Mouse (Mus musculus): Measurements from ENCODE around the gene Eps8. TPM values are rescaled to one million over a fixed set of nuclear protein-coding genes. Genes with fewer than 3 reads are reported as not detected.

The Eps8 gene
- polyA plus RNA-seq, 1 experiment from 2014 or later = 61.3 TPM

DNA sequence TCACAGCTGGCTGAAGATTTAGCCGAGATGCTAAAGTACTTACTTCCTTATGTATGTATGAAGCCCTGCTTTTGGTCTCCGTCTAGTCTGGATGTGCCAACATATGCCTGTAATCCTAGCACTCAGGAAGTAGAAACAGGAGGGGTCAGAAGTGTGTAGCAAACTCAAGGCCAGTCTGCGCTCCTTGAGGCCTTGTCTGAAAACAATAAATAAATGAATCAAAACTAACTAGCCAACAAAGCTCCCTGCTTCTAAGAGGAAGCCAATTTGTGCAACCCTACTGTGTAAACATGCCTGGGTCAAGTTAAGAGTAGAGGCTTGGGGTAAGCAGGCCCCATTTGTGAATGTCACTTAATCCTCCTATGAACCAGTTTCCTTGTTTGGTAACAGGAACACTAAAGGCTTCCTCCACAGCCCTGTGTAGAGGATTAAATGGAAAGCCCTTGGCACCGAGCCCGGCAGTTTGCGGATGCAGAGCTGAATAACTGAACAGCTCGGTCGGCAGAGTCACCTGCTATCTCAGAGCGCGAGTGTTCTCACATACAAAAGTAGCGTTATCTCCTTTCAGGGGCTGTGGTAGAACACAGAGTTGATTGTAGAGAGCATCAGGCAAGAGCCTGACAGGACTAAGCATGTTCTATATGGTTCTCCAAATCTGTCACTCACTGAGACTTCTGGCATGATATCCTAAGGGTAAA is 183.6 kb downstream of the Eps8 start:
- Histone ChIP-seq H3K9ac (ENCODE audit: low read length) (no peak overlapping the region), H3K27ac (ENCODE audit: low read depth) (peak overlapping the region; percentile 79), H3K4me2 (ENCODE audit: low read length) (no peak overlapping the region), H3K36me3 (ENCODE audit: control insufficient read depth, insufficient read depth, low read length) (no peaks in the 10 kb centered on the region), H3K27me3 (replicated peaks; ENCODE audit: control insufficient read depth, insufficient read depth, low read length) (no peaks in the 10 kb centered on the region), H3K4me3 (ENCODE audit: low read depth, low read length) (no peak overlapping the region), H3K9me3 (ENCODE audit: control insufficient read depth, low read length) (0 out of 2 replicates have a peak, but pooled peaks cover 4% of the 10 kb centered on the region), H3K4me1 (replicated peaks; ENCODE audit: control insufficient read depth, insufficient read depth, low read length) (peaks cover 13% of the 10 kb centered on the region)
- WGBS = 27% methylated on average over 11 of the region's 11 CpGs
- DNase-seq (ENCODE audit: low spot score) (peak; percentile 80), ATAC-seq (replicated peaks; ENCODE audit: low FRiP score, low TSS enrichment, low read depth) (peak; percentile 71)

DNA sequence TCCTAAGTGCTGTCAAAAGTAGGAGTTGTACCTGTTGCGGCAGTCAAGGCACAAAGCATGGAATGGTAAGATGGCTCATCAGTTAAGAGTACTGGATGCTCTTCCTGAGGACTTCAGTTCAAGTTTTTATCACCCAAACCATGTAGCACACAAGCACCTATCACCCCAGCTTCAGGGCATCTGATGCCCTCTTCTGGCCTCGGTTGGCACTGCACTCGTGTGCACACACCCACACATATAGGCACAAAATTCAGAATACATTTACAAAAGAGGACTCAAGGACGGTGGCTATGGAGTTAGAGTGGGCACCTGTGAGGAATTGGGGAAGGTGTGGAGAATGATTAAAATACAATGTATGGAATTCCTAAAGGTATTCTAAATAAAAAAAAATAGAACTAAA is 185.1 kb downstream of the Eps8 start:
- H3K27ac ChIP-seq (ENCODE audit: low read depth) = no peak overlapping the region
- peaks cover 18% of the 10 kb centered on the region for H3K4me1 ChIP-seq (replicated peaks; ENCODE audit: control insufficient read depth, insufficient read depth, low read length)
- no peak for ATAC-seq (replicated peaks; ENCODE audit: low FRiP score, low TSS enrichment, low read depth)
- H3K4me3 ChIP-seq (ENCODE audit: low read depth, low read length) = no peak overlapping the region
- WGBS = 94% methylated on average over 4 of the region's 4 CpGs
- no peaks in the 10 kb centered on the region for H3K27me3 ChIP-seq (replicated peaks; ENCODE audit: control insufficient read depth, insufficient read depth, low read length)
- H3K9ac ChIP-seq (ENCODE audit: low read length) = no peak overlapping the region
- H3K36me3 ChIP-seq (ENCODE audit: control insufficient read depth, insufficient read depth, low read length) = no peaks in the 10 kb centered on the region
- DNase-seq (ENCODE audit: low spot score) = no peak
- no peak overlapping the region for H3K4me2 ChIP-seq (ENCODE audit: low read length)
- H3K9me3 ChIP-seq (ENCODE audit: control insufficient read depth, low read length) = no peaks in the 10 kb centered on the region

DNA sequence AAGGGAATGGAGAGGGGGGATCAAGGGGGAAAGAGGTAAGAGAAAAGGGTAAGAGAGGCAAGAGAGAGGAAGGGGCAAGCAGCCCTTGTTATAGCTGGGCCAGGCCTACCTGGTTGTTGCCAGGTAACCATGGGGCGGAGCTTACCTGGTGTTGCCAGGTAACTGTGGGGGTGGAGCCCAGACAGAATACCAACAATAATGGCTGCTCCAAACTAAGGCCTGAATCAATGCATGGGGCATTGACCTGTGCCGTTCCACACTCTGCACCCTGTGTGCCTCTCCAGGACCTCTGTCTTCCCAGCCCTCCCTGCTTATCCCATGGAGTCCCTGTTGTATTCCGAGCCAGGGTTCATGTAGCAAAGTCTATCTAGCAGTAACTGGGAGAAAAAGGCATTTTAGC is 187.0 kb downstream of the Eps8 start:
- no peak for DNase-seq (ENCODE audit: low spot score)
- Histone ChIP-seq H3K4me1 (replicated peaks; ENCODE audit: control insufficient read depth, insufficient read depth, low read length) (peaks cover 18% of the 10 kb centered on the region), H3K27ac (ENCODE audit: low read depth) (no peak overlapping the region), H3K9ac (ENCODE audit: low read length) (no peak overlapping the region), H3K27me3 (replicated peaks; ENCODE audit: control insufficient read depth, insufficient read depth, low read length) (no peaks in the 10 kb centered on the region), H3K4me3 (ENCODE audit: low read depth, low read length) (no peak overlapping the region), H3K36me3 (ENCODE audit: control insufficient read depth, insufficient read depth, low read length) (no peaks in the 10 kb centered on the region), H3K9me3 (ENCODE audit: control insufficient read depth, low read length) (no peaks in the 10 kb centered on the region), H3K4me2 (ENCODE audit: low read length) (no peak overlapping the region)
- ATAC-seq (replicated peaks; ENCODE audit: low FRiP score, low TSS enrichment, low read depth) = no peak
- WGBS = 81% methylated on average over 3 of the region's 3 CpGs

DNA sequence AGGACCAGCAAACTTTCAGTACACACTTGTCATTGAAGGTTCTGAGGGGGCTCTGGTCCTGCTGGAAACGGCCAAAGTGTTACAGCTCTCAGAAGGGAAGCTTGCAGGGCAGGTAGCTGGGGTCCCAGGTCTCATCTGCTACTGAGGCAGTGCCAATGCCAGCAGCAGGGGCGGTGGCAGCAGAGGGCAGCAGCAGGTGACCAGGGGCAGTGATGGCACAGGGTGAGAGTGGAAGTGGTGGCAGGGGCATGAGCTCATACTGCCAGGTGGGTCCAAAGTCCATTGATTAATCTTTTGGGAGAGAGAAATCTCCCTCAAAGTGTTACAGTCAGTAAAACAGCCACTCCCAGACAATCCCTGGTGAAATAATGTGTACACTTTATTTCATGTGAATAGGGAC is 188.4 kb downstream of the Eps8 start:
- Histone ChIP-seq H3K9ac (ENCODE audit: low read length) (no peak overlapping the region), H3K4me2 (ENCODE audit: low read length) (no peak overlapping the region), H3K27ac (ENCODE audit: low read depth) (no peak overlapping the region), H3K4me1 (replicated peaks; ENCODE audit: control insufficient read depth, insufficient read depth, low read length) (peaks cover 14% of the 10 kb centered on the region), H3K27me3 (replicated peaks; ENCODE audit: control insufficient read depth, insufficient read depth, low read length) (no peaks in the 10 kb centered on the region), H3K9me3 (ENCODE audit: control insufficient read depth, low read length) (no peaks in the 10 kb centered on the region), H3K4me3 (ENCODE audit: low read depth, low read length) (no peak overlapping the region), H3K36me3 (ENCODE audit: control insufficient read depth, insufficient read depth, low read length) (no peaks in the 10 kb centered on the region)
- DNase-seq (ENCODE audit: low spot score) (no peak), ATAC-seq (replicated peaks; ENCODE audit: low FRiP score, low TSS enrichment, low read depth) (no peak; the same call in 1 of the 2 replicates)
- 80% methylated on average over 2 of the region's 2 CpGs for WGBS

DNA sequence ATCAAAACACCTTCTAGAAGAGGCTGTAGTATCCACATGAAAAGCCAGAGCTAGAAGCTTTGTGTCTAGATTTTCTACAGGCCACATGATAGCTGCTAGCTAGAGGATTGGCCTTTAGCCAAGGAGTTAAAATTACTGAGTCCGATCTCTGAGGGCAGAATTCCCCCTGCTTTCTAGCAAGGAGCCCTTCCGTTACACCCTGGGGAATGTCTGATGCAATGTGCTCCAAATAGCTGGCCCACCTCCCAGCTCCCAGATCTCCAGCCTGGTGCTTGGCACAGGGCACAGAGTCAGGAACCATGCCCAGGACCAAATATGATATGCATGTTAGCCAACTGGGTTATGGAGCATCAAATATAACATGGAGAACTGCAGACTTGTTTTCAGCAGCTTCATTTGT is 189.4 kb downstream of the Eps8 start:
- DNase-seq (ENCODE audit: low spot score) = no peak
- no peak overlapping the region for H3K4me3 ChIP-seq (ENCODE audit: low read depth, low read length)
- H3K4me1 ChIP-seq (replicated peaks; ENCODE audit: control insufficient read depth, insufficient read depth, low read length) = peaks cover 5% of the 10 kb centered on the region; the same call in 1 of the 2 replicates
- H3K9me3 ChIP-seq (ENCODE audit: control insufficient read depth, low read length) = no peaks in the 10 kb centered on the region
- WGBS = 30% methylated on average over 2 of the region's 2 CpGs
- no peaks in the 10 kb centered on the region for H3K36me3 ChIP-seq (ENCODE audit: control insufficient read depth, insufficient read depth, low read length)
- no peak overlapping the region for H3K9ac ChIP-seq (ENCODE audit: low read length)
- peak overlapping the region; percentile 34; the same call in 1 of the 2 replicates for H3K27ac ChIP-seq (ENCODE audit: low read depth)
- no peak for ATAC-seq (replicated peaks; ENCODE audit: low FRiP score, low TSS enrichment, low read depth)
- no peak overlapping the region for H3K4me2 ChIP-seq (ENCODE audit: low read length)
- H3K27me3 ChIP-seq (replicated peaks; ENCODE audit: control insufficient read depth, insufficient read depth, low read length) = no peaks in the 10 kb centered on the region

DNA sequence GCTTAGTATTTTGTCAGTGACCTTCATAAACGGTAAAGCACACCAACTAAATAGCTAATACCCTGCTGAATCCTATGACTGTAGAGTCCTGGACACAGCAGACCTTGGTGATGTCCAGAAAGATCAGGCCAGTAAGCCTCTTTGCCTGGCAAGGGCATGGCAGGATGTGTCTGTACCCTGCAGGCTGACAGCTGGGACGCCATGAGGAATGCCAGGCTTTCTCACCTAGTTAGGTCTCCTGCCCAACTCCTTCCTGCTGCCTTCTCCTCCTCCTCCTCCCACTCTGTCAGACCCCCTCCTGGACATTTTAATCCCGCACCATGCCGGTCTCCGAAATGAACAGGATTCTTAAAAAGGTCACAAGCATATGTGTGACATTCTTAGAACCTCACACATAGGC is 190.9 kb downstream of the Eps8 start:
- 90% methylated on average over 5 of the region's 5 CpGs for whole genome bisulfite sequencing
- H3K27ac ChIP-seq (ENCODE audit: low read depth) = no peak overlapping the region
- no peak for DNase-seq (ENCODE audit: low spot score)
- H3K9me3 ChIP-seq (ENCODE audit: control insufficient read depth, low read length) = no peaks in the 10 kb centered on the region
- no peaks in the 10 kb centered on the region for H3K36me3 ChIP-seq (ENCODE audit: control insufficient read depth, insufficient read depth, low read length)
- no peak overlapping the region for H3K9ac ChIP-seq (ENCODE audit: low read length)
- H3K27me3 ChIP-seq (replicated peaks; ENCODE audit: control insufficient read depth, insufficient read depth, low read length) = no peaks in the 10 kb centered on the region
- ATAC-seq (replicated peaks; ENCODE audit: low FRiP score, low TSS enrichment, low read depth) = no peak
- no peak overlapping the region for H3K4me3 ChIP-seq (ENCODE audit: low read depth, low read length)
- peaks cover 5% of the 10 kb centered on the region; the same call in 1 of the 2 replicates for H3K4me1 ChIP-seq (replicated peaks; ENCODE audit: control insufficient read depth, insufficient read depth, low read length)
- H3K4me2 ChIP-seq (ENCODE audit: low read length) = no peak overlapping the region

DNA sequence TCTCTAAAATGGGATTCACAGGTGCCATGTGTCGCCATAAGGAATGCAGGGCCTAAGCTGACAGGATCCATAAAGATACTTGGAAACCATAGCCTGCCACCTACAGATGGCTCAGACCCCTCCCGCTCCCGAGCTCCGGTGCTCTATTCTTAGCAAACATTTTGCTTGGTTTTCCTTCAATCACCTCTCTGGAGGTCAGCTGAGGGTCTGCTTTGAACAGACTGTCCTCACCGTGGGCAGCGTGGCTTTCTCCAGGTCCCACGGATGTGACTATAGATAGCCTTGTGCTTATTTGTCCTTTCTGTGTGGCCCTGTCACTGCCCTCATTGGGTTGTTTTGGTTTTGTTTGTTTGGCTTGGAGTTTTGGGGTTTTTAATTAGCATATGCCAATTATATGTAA is 196.5 kb downstream of the Eps8 start:
- ATAC-seq (replicated peaks; ENCODE audit: low FRiP score, low TSS enrichment, low read depth) = no peak
- Histone ChIP-seq H3K4me1 (replicated peaks; ENCODE audit: control insufficient read depth, insufficient read depth, low read length) (no peaks in the 10 kb centered on the region; the same call in 1 of the 2 replicates), H3K4me3 (ENCODE audit: low read depth, low read length) (no peak overlapping the region), H3K9ac (ENCODE audit: low read length) (no peak overlapping the region), H3K36me3 (ENCODE audit: control insufficient read depth, insufficient read depth, low read length) (no peaks in the 10 kb centered on the region), H3K27me3 (replicated peaks; ENCODE audit: control insufficient read depth, insufficient read depth, low read length) (no peaks in the 10 kb centered on the region), H3K27ac (ENCODE audit: low read depth) (no peak overlapping the region), H3K4me2 (ENCODE audit: low read length) (no peak overlapping the region), H3K9me3 (ENCODE audit: control insufficient read depth, low read length) (no peaks in the 10 kb centered on the region)
- no peak for DNase-seq (ENCODE audit: low spot score)
- WGBS = 82% methylated on average over 7 of the region's 7 CpGs

DNA sequence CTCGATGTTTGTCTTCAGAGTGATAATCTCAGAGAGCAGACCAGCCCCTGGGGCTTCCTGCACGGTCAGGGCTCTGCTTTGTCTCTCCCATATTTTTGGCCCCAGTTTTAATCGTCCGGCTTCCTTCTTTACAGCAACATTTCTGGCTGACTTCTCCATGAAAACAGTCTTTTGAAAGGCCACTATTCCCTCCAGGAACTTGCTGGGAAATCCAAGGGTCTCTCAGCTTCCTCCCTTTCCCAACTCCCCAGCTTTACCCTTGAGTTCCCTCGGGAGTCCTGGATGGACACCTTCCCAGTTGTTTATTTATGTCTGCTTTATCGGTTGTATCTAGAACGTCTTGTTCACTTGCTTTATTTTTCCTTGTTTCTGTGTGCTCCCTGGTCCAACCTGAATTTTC is 197.5 kb downstream of the Eps8 start:
- 22% methylated on average over 7 of the region's 7 CpGs for WGBS
- H3K36me3 ChIP-seq (ENCODE audit: control insufficient read depth, insufficient read depth, low read length) = no peaks in the 10 kb centered on the region
- no peak for ATAC-seq (replicated peaks; ENCODE audit: low FRiP score, low TSS enrichment, low read depth)
- H3K27ac ChIP-seq (ENCODE audit: low read depth) = no peak overlapping the region
- no peaks in the 10 kb centered on the region for H3K27me3 ChIP-seq (replicated peaks; ENCODE audit: control insufficient read depth, insufficient read depth, low read length)
- no peak overlapping the region for H3K4me3 ChIP-seq (ENCODE audit: low read depth, low read length)
- H3K4me2 ChIP-seq (ENCODE audit: low read length) = no peak overlapping the region
- no peak overlapping the region for H3K9ac ChIP-seq (ENCODE audit: low read length)
- no peaks in the 10 kb centered on the region; the same call in 1 of the 2 replicates for H3K4me1 ChIP-seq (replicated peaks; ENCODE audit: control insufficient read depth, insufficient read depth, low read length)
- H3K9me3 ChIP-seq (ENCODE audit: control insufficient read depth, low read length) = no peaks in the 10 kb centered on the region
- DNase-seq (ENCODE audit: low spot score) = no peak

DNA sequence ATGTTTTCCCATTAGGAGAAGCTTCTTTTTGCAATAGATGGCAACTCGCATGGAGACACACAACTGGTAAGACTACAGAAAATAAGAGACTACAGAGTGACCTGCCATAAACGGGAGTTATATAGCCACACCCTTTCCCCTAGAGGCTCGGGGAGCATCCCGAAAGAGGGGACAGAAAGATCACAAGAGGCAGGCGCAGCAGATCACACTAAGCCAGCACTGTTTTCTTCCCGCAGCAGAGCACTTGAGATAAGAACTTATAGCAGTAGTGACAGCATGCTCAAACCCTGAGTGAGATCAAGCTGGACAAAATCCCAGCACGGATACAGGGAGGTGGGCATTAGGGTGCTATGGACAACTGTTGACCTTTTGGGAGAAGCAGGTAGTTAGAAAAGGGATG is 198.6 kb downstream of the Eps8 start:
- ATAC-seq (replicated peaks; ENCODE audit: low FRiP score, low TSS enrichment, low read depth) = peak; percentile 36; the same call in 1 of the 2 replicates
- no peak overlapping the region for H3K27ac ChIP-seq (ENCODE audit: low read depth)
- no peak overlapping the region for H3K9ac ChIP-seq (ENCODE audit: low read length)
- no peaks in the 10 kb centered on the region for H3K9me3 ChIP-seq (ENCODE audit: control insufficient read depth, low read length)
- H3K4me1 ChIP-seq (replicated peaks; ENCODE audit: control insufficient read depth, insufficient read depth, low read length) = no peaks in the 10 kb centered on the region; the same call in 1 of the 2 replicates
- H3K36me3 ChIP-seq (ENCODE audit: control insufficient read depth, insufficient read depth, low read length) = no peaks in the 10 kb centered on the region
- no peak for DNase-seq (ENCODE audit: low spot score)
- H3K4me2 ChIP-seq (ENCODE audit: low read length) = no peak overlapping the region; the same call in 1 of the 2 replicates
- no peaks in the 10 kb centered on the region for H3K27me3 ChIP-seq (replicated peaks; ENCODE audit: control insufficient read depth, insufficient read depth, low read length)
- 55% methylated on average over 7 of the region's 7 CpGs for WGBS
- H3K4me3 ChIP-seq (ENCODE audit: low read depth, low read length) = no peak overlapping the region

Measured in intestine, embryonic 14.5 days (tissue).